Mouse (Mus musculus): ENCODE results near the gene Nppa.
A peak's percentile ranks its signal among the peaks of the same experiment; 100 is the strongest.

Gene Nppa

DNA sequence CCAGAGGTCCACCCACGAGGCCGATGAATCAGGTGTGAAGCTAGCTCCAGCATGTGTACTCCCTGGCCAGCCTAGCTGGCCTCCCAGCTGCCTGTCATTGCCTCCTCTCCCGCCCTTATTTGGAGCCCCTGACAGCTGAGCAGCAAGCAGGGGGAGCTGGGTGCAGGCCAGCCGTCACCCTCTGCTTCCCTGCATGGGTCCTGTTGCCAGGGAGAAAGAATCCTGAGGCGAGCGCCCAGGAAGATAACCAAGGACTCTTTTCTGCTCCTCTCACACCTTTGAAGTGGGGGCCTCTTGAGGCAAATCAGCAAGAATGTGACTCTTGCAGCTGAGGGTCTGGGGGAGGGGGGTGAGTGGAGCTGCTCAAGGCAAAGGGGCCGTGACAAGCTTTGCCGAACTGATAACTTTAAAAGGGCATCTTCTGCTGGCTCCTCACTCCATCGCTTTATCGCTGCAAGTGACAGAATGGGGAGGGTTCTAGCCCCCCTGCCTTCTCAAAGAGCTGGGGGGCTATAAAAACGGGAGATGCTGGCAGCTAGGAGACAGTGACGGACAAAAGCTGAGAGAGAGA lies at the start of gene Nppa:
TSS of gene Nppa (plus strand) at position 521 of the 571 bp plus-strand sequence.
- DNase-seq (ENCODE audit: low spot score in 2 of 2): no peak

DNA sequence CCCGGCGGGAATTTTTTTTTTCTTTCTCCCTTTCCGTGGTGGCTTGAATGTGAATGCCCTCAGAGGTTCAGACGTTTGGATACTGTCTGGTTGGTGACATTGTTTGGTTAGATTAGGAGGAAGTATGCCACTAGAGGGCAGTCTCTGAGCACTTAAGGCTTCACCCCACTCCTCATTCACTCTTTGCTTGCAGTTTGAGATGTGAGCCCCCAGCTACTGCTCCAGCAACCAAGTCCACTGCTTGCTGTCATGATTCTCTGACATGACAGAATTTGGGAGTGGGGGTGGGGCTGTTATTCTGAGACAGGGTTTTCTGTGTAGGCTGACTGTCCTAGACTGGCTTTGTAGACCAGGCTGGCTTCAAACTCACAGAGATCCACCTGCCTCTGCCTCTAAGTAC lies 46.9 kb upstream of the Nppa start:
- DNase-seq (ENCODE audit: low spot score in 2 of 2): peak in 1 of 2 experiments; percentile 51

DNA sequence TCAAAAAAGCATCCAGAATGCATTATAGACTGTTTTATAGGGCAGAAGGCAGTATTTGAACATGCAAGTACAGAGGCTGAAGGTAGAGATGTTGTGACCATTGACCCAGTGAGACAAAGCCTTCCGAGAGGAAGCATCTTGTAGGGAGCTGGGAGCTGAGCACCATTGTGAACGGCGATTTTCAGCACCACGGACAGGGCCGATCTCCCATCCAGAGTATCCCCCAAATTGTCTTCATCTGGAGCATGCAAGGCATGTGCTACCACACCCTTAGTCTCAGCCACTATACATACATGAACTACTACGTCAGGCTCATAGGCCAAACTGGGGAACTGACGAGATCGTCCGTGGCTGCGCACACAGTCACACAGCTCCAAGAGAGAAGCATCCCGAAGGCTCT lies 43.4 kb upstream of the Nppa start:
- DNase-seq (ENCODE audit: low spot score in 2 of 2): no peak

DNA sequence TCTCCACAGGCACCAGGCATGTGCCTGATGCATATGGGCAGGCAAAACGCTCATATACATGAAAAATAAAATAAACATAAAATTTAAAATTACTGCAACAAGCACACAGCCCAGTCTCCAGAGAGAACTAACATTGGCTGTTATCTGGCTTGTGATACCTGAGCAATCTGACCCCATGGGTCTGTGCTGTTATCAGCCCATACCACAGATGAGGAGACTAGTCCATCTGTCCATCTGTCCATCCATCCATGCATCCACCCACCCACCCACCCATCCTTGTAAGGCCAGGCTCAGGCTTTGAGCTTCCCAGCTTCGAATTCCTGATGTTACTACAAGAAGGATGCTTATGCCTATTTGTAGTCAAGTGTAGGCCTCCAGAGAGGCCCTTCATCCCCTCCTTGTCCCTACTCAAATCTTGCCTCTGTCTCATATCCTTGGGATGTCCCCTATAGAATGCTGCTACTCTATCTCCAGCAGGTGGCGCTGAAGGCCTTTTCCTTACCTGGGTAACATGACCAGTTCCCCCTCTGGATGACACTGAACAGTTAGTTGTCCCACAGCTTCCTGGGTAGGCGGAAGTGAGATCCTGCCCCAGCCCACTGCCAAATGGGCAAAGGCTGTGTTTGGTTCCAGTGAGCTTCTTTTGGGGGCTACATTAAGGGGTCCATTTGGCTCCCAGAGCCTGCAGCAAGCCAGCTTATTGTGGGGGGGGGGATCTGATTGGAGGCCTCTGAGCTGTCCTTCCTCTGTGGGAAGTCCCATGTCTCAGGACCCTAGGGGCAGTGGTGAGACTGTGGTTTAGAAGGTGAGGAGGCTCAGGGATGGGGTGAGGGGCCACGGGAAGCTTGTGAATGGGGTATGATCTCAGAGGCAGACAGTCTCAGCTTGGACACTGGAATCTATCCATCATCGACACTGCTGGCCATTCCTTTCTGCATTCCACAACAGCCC lies 40.4 kb upstream of the Nppa start:
- DNase-seq (ENCODE audit: low spot score in 2 of 2): peak; percentile 26 to 64

DNA sequence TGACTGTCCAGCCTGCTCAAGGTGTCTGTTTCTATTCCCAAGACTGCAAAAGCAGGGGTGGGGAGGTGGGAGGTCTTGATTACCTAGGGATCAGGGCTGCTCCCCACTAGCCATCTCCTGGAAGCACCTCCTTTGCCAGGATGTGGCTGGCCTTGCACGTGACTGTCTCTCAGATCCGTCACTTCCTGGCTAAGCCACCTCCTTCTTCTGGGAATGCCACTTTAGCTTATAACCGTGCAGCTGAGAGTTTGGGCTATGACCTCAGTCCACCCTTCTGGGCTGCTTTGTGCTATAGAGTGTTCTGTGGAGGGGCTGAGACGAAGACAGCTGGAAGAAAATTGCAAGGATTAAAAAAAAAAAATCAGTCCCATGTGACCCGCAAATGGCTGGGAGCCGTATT lies 37.7 kb upstream of the Nppa start:
- no peak for DNase-seq (ENCODE audit: low spot score in 2 of 2)

DNA sequence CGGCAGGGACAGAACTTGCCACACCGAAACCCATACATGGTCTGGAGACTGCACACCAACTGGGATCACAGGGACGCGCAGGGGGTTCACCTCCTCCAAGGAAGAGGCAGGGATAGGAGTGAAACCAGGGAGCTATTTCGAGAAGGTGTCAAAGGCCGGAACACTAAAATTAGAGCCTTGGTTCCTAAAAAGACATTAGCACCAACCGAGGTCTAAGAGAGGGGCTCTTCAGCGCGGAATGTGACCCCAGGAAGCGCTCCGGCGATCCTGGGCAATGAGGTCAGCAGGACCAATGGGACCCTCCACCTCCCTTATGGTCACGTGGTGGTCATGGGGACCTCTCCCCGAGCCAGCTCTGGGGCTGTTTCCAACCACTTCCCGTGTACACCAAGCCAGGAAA lies 36.9 kb upstream of the Nppa start:
- no peak for DNase-seq (ENCODE audit: low spot score in 2 of 2)

DNA sequence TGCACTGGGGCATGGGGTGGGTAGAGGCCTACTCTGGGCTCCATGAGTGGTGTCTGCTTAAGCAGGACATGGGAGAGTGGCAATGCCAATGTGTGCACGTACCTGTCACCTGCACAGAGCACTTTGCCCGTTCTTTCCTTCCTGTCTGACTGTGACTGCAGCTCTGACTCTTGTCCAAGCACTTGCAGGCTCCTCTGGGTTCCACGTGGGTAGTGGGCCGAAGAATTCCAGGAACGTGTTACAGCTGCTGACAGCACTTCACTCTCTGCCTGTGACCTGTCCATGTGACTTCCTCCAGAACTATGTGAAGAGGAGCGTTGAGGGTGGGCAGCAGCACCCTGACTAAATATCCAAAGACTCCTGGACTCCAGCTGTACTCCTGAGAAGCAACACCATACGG lies 34.8 kb upstream of the Nppa start:
- DNase-seq (ENCODE audit: low spot score in 2 of 2): no peak

DNA sequence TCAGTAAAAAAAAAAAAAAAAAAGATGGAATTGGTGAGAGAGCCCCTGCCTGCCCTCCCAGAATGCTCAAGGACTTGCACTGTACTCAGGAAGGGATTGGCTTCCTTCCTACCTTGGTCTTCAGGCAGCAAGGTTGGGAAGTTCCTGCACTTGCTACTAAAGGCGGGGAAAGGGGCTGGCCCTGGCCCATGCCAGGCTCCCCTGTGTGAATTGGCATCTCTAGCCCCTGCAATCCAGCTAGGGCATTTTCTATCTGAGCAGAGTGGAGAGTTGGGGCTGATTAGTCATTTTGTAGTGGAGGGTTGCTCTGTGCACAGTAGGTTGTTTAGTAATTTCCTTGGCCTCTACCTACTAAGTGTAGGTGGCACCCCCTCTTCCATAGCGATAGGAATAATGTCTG lies 31.7 kb upstream of the Nppa start:
- no peak for DNase-seq (ENCODE audit: low spot score in 2 of 2)

DNA sequence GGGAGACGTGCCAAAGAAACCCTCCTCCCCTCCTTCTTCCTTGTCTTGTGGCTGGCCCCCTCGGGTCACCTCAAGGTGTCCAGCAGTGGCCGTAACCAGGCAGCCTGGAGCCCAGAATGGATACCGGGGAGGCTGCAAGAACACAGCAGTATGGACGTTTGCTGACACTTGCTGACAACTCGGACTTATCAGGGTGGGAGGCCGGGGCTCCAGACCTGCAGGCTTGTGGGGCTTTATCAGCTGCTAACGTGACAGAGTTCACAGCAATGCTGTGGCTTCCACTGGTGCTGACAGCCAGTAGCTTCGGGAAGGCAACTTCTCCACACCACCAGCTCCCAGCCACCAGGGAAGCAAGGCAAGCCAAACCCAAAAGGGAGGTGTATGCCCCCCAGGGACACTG lies 31.2 kb upstream of the Nppa start:
- DNase-seq (ENCODE audit: low spot score in 2 of 2): no peak

DNA sequence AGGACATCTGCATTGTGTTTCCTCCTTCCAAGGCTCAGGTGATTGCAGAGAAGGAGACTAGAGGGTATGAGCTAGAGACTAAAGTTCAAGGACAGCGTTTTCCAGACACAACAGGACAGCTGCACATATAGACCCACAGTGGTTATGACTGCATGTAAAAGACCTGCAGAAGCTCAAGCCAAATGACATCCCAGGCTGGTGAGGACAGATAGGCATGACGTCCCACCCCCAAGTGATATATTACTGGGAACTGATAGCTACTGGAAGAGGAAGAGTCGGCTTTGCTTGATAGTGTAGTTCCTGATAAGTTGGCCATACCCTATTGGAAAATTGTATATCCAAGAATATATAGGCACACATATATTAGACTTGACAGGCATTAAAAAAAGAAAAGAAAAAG lies 24.3 kb upstream of the Nppa start:
- DNase-seq (ENCODE audit: low spot score in 2 of 2): no peak

DNA sequence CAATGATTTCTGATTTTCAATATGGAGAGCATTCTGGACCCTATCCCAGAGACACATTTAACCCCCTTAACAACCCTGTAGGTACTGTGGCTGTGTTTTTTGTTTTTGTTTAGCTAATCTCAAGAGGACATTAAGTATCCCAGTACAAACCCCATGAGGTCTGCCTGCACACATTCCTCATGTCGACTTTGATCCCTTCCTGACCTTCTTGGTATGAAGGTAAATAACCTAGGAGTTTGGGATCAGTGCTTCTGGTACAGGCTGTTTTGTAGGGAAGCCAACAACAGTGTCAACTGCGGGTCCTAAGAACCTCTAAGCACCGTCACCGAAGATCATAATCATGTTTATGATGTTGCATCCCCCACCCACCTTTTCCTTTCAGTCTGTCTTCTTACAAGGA lies 22.8 kb upstream of the Nppa start:
- no peak for DNase-seq (ENCODE audit: low spot score in 2 of 2)

DNA sequence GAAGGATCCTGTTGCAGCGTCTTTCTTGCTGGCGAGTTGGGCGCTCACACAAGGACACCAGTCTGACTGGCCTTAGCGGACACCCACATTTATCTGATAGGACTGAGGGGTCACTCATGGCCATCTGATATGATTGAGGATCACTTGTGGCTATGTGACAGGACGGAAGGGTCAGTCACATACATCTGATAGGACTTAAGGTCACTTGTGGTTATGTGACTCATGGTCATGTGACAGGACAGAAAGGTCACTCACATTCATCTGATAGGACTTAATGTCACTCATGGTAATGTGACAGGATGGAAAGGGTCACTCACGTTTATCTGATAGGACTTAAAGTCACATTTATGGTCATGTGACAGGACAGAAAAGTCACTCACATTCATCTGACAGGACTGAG lies 22.1 kb upstream of the Nppa start:
- no peak for DNase-seq (ENCODE audit: low spot score in 2 of 2)

DNA sequence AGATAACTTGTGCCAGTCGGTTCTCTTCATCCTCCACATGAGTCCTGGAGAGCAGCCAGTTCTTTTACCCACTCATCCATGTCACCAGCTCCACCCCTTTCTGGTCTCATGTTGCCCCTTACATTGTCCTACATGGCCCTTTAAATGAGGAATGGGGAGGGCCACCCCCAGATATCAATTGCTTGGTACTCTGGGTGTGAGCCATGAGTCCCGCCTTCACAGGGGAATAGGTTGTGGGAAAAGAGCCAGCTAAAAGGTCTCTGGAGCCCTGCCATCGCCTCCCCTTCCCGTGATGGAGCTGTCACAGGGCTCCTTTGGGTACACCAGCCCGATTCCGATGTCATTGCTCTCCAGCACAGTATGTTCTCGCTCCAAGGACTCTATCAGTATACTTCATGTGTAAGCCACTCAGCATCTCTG lies 21.1 kb upstream of the Nppa start:
- DNase-seq (ENCODE audit: low spot score in 2 of 2): no peak

DNA sequence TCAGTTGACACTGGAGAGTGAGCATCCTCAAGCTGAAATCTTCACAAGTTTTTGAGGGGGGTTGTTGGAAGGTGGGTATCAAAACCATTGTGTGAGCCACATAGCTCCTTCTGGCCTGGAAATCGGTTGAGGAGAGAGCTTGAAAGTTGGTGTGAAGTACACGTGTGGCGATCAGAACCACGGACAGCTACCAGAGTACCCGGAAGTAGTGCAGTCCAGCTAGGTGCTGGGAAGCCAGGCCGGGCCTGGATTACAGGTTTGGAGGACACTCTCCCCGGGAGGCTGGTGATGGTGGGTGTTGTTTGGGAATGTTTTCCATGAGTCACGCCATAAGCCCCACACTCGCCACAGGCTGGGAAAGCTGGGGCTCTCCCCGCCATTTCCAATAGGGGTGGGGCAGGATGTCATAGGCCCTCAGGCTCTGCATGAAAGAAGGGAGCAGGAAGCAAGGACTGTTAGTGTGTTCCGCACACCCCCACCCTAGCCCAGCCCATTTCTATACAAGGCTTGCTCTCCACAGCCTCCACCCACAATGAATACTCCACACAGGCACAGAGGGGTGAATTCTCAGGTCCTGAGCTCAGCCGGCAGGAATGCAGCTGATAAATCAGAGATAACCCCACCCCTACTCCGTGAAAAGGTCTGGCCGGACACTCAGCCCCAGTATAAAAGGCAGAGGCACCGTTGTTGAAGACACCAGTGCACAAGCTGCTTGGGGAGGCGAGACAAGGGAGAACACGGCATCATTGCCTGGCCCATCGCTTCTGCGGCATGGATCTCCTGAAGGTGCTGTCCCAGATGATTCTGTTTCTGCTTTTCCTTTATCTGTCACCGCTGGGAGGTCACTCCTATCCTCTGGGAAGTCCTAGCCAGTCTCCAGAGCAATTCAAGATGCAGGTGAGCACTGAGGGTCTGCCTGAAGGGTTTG lies 15.1 kb upstream of the Nppa start, which contains the start of gene Nppb:
TSS of gene Nppb (plus strand) at position 584 of the 928 bp plus-strand sequence.
- no peak for DNase-seq (ENCODE audit: low spot score in 2 of 2)

DNA sequence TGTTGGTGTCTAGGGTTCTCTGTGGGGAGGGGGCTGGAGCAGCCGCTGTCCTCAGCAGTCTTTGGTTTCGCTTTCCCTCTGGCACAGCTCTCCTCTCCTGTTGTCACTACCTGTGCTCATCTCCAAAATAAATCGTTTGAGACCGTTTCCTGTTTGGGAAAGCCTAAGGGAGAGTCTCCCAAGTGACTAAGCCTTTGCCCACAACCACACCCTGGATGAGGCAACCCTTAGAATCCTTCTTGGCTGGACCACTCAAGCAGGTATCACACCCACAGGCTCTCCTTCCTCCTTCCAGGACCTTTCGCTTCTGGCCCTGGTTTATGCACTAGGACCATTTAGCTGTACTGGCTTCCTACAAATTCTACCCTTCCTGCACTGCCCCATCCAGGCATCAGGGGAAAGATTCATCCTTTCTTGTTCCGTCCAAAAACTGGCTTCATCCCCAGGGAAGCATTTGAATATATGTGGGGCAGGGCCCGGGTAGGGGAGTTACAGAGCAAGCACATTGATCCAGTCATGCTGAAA lies 6.9 kb upstream of the Nppa start:
- no peak for DNase-seq (ENCODE audit: low spot score in 2 of 2)

DNA sequence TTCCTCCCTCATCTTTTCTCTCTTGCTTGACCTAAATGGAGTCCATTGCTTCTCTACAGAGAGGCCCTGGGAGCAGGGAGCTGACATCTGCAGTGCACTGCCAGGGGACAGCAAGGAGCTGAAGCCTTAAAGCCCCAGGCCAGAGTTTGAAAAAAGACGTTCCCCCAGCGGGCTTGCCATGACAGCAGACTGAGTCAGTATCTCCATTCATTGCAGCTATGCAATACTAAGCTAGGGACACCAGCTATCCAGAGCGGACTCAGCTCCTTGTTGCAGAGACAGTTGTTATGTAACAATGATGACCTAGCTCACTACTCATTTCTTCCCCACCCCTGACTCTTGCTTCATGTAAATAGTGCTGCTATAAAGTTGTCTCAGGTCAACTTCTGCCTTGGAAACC lies 5.2 kb upstream of the Nppa start:
- DNase-seq (ENCODE audit: low spot score in 2 of 2): no peak

DNA sequence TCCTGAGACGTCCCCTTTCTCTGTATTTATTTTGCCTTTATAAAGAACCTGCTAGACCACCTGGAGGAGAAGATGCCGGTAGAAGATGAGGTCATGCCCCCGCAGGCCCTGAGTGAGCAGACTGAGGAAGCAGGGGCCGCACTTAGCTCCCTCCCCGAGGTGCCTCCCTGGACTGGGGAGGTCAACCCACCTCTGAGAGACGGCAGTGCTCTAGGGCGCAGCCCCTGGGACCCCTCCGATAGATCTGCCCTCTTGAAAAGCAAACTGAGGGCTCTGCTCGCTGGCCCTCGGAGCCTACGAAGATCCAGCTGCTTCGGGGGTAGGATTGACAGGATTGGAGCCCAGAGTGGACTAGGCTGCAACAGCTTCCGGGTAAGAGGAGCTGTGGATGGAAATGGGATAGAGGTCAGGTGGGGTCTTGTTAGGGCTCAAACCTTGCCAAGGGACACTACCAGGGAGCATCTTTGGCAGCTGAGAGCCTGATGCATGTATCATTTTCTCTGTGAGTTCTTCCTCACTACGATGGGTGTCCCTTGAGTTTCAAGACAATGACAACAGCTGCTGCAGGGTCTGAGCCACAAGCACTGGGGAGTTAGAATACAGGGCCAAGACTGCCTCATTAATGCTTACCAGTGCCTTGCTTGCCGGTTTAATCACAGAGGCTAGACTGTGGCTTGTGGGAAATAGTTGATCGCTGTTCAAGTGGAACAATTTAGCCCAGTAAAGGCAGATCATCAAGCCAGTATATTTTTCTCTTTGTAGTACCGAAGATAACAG lies 679 bp downstream of the Nppa start:
- DNase-seq (ENCODE audit: low spot score in 2 of 2): no peak

DNA sequence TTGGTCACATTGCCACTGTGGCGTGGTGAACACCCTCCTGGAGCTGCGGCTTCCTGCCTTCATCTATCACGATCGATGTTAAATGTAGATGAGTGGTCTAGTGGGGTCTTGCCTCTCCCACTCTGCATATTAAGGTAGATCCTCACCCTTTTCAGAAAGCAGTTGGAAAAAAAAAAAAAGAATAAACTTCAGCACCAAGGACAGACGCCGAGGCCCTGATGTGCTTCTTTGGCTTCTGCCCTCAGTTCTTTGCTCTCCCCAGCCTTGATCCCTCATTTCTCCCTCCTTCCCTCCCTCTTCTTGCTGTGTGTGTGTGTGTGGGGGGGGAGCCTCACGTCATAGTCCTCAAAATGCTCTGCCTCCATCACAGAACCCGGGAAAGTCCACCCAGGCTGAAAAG lies 1.3 kb downstream of the Nppa start:
- DNase-seq (ENCODE audit: low spot score in 2 of 2): no peak

DNA sequence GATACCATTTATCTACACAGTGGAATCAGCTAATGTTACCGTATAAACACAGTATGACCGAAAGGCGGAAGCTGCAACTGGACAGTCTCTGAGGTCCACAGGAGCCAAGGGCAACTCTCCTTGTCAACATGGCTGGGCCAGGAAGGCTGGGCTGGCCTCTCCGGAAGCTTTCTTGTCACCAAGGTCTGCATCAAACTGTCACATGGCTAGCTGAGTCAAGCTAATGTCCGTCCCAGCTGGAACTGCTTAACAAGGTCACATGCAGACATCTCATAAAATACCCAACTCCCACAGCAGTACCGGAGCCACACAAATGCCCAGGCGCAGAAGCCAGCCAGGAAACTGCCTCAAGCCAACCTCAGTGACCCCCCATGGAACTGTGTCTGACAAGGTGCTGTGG lies 3.8 kb downstream of the Nppa start:
- no peak for DNase-seq (ENCODE audit: low spot score in 2 of 2)

DNA sequence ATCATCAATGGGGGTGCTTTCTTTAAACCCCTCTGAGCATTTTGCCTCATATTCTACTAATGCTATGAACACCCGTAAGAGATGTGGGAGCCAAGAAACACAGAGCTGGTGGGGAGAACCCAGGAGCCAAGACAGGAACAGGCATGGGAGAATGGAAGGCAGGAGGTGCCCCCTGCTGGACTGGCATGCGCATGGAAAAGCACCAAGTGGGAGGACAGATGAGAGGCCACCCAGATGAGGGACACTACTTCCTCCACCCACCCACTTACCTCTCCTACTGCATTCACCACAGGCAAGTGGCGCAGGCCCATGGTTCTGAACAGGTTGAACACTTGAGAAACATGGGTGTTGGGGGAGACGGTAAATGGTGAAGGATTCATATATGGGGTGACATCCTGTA lies 7.9 kb downstream of the Nppa start:
- DNase-seq (ENCODE audit: low spot score in 2 of 2): no peak

DNA sequence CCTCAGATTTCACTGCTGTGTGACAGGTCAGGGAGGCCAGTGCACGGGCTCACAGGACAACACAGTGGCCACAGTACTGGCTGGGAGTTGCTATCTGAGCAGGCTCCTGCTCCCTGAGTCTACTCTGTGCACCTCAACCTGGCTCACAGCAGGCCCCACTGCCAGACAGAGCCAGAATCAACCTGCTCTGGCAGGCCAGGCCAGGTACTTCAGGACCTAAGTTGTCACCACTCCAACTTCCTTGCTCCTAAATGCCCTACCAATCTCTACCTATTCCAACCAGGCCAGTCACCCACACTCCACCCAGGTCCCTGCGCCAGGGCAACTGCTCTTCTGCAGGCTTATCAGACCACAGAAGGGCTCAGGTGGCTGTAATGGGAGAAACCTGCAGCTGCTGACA lies 9.1 kb downstream of the Nppa start:
- DNase-seq (ENCODE audit: low spot score in 2 of 2): no peak

Data from thymus, postnatal 10 days (tissue).